Mouse (Mus musculus) kidney, postnatal 0 days (tissue): ENCODE data around the gene Crisp4. TPM values are rescaled to one million over a fixed set of nuclear protein-coding genes. Genes with fewer than 3 reads are reported as not detected.

ENCODE experiments used
- ATAC-seq: fragments of 200-750 bp; cut with Nextera tagmentation; replicated peaks from 2 replicates; pipeline ENCODE4 v1.8.0; 2017; ENCODE audit warnings: low read depth, moderate number of reproducible peaks, moderate TSS enrichment, moderate library complexity; ENCODE audit not compliant: low FRiP score
- DNase-seq: peaks from one replicate; pipeline ENCODE4 v3.0.0-alpha.2; 2016; ENCODE audit warnings: low spot score
- H3K27ac ChIP-seq: fragments of 300-500 bp; sonication (generic); 2 replicates; pipeline ENCODE4 v1.5.1; 2014; ENCODE audit warnings: mild to moderate bottlenecking
- H3K27me3 ChIP-seq: fragments of 300-500 bp; sonication (generic); 2 replicates; pipeline ENCODE4 v1.6.1; 2014; ENCODE audit warnings: low read length, mixed read lengths; ENCODE audit not compliant: insufficient read depth
- H3K36me3 ChIP-seq: fragments of 300-500 bp; sonication (generic); 2 replicates; pipeline ENCODE4 v1.6.1; 2014; ENCODE audit warnings: low read length, mixed read lengths; ENCODE audit not compliant: insufficient read depth
- H3K4me1 ChIP-seq: fragments of 300-500 bp; sonication (generic); replicated peaks from 2 replicates; pipeline ENCODE4 v1.6.1; 2014; ENCODE audit warnings: antibody characterized with exemption, low read length, mixed read lengths; ENCODE audit not compliant: insufficient read depth
- H3K4me2 ChIP-seq: fragments of 300-500 bp; sonication (generic); 2 replicates; pipeline ENCODE4 v1.6.1; 2014; ENCODE audit warnings: mild to moderate bottlenecking, low read length, moderate library complexity, mixed read lengths
- H3K4me3 ChIP-seq: fragments of 300-500 bp; sonication (generic); replicated peaks from 2 replicates; pipeline ENCODE4 v1.5.1; 2014; ENCODE audit warnings: low read depth, low read length
- H3K9ac ChIP-seq: fragments of 300-500 bp; sonication (generic); 2 replicates; pipeline ENCODE4 v1.6.1; 2014; ENCODE audit warnings: low read depth, low read length
- H3K9me3 ChIP-seq: fragments of 300-500 bp; sonication (generic); replicated peaks from 2 replicates; pipeline ENCODE4 v1.6.1; 2016; ENCODE audit warnings: low read length, inconsistent platforms, mixed read lengths
- CTCF ChIP-seq: IDR thresholded peaks from 2 replicates; pipeline ENCODE4 v1.5.1; 2016; ENCODE audit warnings: antibody characterized with exemption, low read depth, mild to moderate bottlenecking, moderate library complexity
- WGBS: fragments of 180-500 bp; shearing (Covaris S2); extraction: QIAGEN DNeasy Blood & Tissue Kit; methylation state at CpG from one replicate; pipeline ENCODE4 v1.1.7; 2014; 5-methylcytosine and 5-hydroxymethylcytosine counted together
- polyA plus RNA-seq: library from polyadenylated mRNA; unstranded; fragments of >200 nt; fragmentation: Nextera tagmentation; extraction: Ambion mirVana; gene quantifications from 2 replicates; pipeline ENCODE4 v1.2.1, GENCODE M21; 2015

Crisp4 gene
- polyA plus RNA-seq, 1 experiment from 2014 or later, result not detected

- 84% methylated on average over 6 of the region's 6 CpGs for WGBS
- no peaks in the 10 kb centered on the region for H3K4me1 ChIP-seq
- H3K36me3 ChIP-seq, result no peaks in the 10 kb centered on the region
- no peak overlapping the region for H3K9ac ChIP-seq
- H3K4me2 ChIP-seq, result no peak overlapping the region
- ATAC-seq (no peak), DNase-seq (no peak)
- no peaks in the 10 kb centered on the region for H3K9me3 ChIP-seq
- no peak for TF ChIP-seq CTCF
- H3K4me3 ChIP-seq, result no peak overlapping the region
- no peak overlapping the region for H3K27ac ChIP-seq
- H3K27me3 ChIP-seq, result no peaks in the 10 kb centered on the region
Measured at GRCm38 (mm10) chr1:18159082-18159481, 13.4 kb upstream of the Crisp4 start.

DNA sequence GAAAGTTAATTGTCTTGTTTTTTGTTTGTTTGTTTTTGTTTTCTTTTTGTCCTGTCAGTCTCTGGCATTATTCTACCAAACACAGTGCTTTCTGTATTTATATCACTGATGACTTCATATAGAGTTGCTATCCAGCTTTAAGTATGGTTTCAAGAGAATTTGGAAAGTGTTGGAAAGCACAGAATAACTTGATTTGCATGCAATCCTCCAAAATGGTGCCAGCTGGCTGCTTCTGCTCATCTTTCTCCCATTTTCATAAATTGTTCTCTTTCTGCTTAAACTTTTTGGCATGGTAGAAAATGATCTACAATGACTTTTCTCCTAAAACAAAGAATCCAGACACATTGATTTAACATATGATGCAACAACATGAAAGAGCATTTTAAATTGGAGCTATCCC lies 2.5 kb upstream of the Crisp4 start:
- DNase-seq, result no peak
- Histone ChIP-seq H3K4me3 (no peak overlapping the region), H3K36me3 (no peaks in the 10 kb centered on the region), H3K9ac (no peak overlapping the region), H3K9me3 (no peaks in the 10 kb centered on the region), H3K4me2 (no peak overlapping the region), H3K4me1 (no peaks in the 10 kb centered on the region), H3K27me3 (no peaks in the 10 kb centered on the region), H3K27ac (no peak overlapping the region)
- no peak for ATAC-seq
- TF ChIP-seq CTCF, result no peak

- no peaks in the 10 kb centered on the region for H3K27me3 ChIP-seq
- WGBS, result 54% methylated on average over 4 of the region's 4 CpGs
- no peak overlapping the region for H3K9ac ChIP-seq
- no peak overlapping the region for H3K4me2 ChIP-seq
- H3K9me3 ChIP-seq, result no peaks in the 10 kb centered on the region
- ATAC-seq (no peak), DNase-seq (peak; percentile 10)
- TF ChIP-seq CTCF, result peak; percentile 56
- H3K36me3 ChIP-seq, result no peaks in the 10 kb centered on the region
- H3K27ac ChIP-seq, result no peak overlapping the region
- H3K4me3 ChIP-seq, result no peak overlapping the region
- no peaks in the 10 kb centered on the region for H3K4me1 ChIP-seq
Measured at GRCm38 (mm10) chr1:18131691-18132090, 14.0 kb downstream of the Crisp4 start.

GRCm38 (mm10) chr1:18129983-18130382 lies 15.7 kb downstream of the Crisp4 start:
- no peak overlapping the region for H3K4me2 ChIP-seq

GRCm38 (mm10) chr1:18106720-18107355 lies 38.9 kb downstream of the Crisp4 start:
- H3K36me3 ChIP-seq, result no peaks in the 10 kb centered on the region
- peak; percentile 61; the same call in 1 of the 2 replicates for ATAC-seq
- H3K27me3 ChIP-seq, result no peaks in the 10 kb centered on the region
- DNase-seq, result peak; percentile 72
- H3K4me2 ChIP-seq, result no peak overlapping the region
- no peak overlapping the region for H3K27ac ChIP-seq
- H3K9ac ChIP-seq, result no peak overlapping the region
- H3K4me1 ChIP-seq, result no peaks in the 10 kb centered on the region
- no peak overlapping the region for H3K4me3 ChIP-seq
- TF ChIP-seq CTCF, result peak; percentile 71
- no peaks in the 10 kb centered on the region for H3K9me3 ChIP-seq
- WGBS, result 32% methylated on average over 5 of the region's 5 CpGs

More at GRCm38 (mm10) chr1:18129983-18130382, 15.7 kb downstream of the Crisp4 start:
- no peaks in the 10 kb centered on the region for H3K4me1 ChIP-seq
- WGBS, result 66% methylated on average over 4 of the region's 4 CpGs
- no peaks in the 10 kb centered on the region for H3K27me3 ChIP-seq
- H3K4me3 ChIP-seq, result no peak overlapping the region
- H3K36me3 ChIP-seq, result no peaks in the 10 kb centered on the region
- H3K9ac ChIP-seq, result no peak overlapping the region
- no peak overlapping the region for H3K27ac ChIP-seq
- DNase-seq (no peak), ATAC-seq (no peak)
- H3K9me3 ChIP-seq, result no peaks in the 10 kb centered on the region
- TF ChIP-seq CTCF, result no peak

- no peak overlapping the region for H3K27ac ChIP-seq
- DNase-seq (peak; percentile 65), ATAC-seq (no peak)
- no peak overlapping the region for H3K9ac ChIP-seq
- 49% methylated on average over 5 of the region's 5 CpGs for WGBS
- peak; percentile 71 for TF ChIP-seq CTCF
- no peaks in the 10 kb centered on the region for H3K27me3 ChIP-seq
- no peaks in the 10 kb centered on the region for H3K4me1 ChIP-seq
- H3K4me3 ChIP-seq, result no peak overlapping the region
- no peaks in the 10 kb centered on the region for H3K36me3 ChIP-seq
- H3K9me3 ChIP-seq, result no peaks in the 10 kb centered on the region
- H3K4me2 ChIP-seq, result no peak overlapping the region
Measured at GRCm38 (mm10) chr1:18105866-18106529, 39.7 kb downstream of the Crisp4 start.
